Mouse (Mus musculus): ENCODE results near the gene Gm10097. TPM values are rescaled to one million over a fixed set of nuclear protein-coding genes. Genes with fewer than 3 reads are reported as not detected.

Gene Gm10097
- total RNA-seq (2021): under 1 TPM; 0.44 to 0.45 TPM

DNA sequence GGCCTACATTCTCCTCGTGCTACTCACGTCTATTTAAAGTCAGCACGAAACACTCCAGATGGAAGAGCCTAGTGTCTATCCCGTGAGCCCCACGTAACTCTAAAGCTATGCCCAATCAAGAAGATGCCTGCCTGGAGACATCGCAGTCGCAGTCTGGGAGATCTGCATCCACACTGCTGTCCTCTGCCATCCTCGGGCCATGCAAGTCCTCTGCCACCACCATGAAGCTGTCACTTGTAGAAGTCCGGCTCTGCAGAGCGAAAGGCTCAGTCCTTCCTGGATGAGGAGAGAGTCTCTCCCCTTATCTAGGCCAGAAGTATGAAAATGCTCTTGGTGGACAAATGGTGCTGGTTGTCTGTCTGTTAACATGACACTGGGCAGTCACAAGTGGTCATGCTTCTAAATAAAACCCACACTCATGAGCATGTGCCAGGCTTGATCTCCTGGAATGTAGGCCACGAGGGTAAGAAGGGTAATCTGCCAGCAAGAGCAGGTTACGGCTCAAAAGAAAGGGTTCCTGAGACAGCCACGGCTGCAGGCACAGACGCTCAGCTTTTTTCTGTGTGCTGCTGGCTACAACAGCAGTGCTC is at the start of gene Gm10097:
TSS of gene Gm10097 (plus strand) at position 517 of the 590 bp plus-strand sequence.
- DNase-seq (ENCODE audit: low spot score): no peak
- intact Hi-C loops (cut with DNase I): no loop called here

DNA sequence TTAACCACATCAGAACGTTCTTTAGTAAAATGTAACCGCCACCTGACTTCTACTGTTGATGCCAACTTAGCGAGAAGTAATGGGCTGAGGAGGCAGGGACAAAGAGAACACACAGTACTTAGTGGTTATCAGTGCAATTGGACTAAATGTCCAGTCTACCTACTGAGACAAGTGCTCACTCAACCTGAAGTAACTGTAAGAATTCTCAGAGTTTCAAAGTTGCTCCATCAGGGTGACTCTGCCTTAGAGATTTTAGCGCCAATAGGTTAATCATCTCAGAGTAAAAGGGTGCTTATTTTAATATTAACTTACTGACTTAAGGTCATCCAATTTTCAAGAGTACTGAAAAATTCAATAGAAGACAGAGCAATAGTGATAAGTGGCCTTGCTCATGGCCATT is 43.1 kb upstream of the Gm10097 start:
- no peak for DNase-seq (ENCODE audit: low spot score)
- intact Hi-C loops (cut with DNase I): no loop called here

DNA sequence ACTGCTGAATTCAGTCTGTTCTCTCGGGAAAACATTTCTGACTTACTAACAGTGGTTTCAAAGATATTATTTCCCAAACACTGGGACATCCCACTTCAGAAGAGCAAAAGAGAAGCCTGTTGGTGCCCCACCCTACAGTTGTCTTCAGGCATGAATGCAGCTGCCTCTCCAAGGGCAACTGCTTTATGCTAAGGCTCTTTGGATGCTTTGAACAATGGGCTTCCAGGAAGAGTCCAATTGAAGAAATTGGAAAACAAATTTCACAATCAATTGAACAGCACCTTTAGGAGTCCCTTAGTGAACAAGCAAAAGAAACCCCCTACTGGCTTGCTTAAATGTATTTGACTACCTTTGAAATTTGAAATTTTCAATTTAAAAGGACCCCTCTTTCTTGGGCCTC is 41.8 kb upstream of the Gm10097 start:
- no peak for DNase-seq (ENCODE audit: low spot score)
- intact Hi-C loops (cut with DNase I): no loop called here

DNA sequence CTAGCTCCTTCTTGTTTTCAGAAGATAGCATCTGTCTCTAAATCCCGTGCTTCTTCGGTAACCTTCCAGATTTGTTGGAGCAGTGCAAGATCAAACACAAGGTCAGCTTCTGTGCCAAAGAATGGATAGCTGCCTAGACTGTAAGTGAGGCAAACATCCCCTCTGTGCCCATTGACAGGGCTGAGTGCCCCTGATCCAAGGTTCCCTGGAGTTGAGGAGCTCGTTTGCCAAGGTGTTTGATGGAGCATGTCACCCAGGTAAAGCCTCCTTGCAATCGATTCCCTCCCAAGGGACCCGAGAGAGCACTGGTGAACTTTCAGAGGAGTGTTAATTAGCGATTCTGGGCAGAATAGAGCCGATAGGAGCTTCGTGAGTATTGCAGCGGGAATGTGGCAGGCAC is 40.7 kb upstream of the Gm10097 start:
- no peak for DNase-seq (ENCODE audit: low spot score)
- intact Hi-C loops (cut with DNase I): no loop called here

DNA sequence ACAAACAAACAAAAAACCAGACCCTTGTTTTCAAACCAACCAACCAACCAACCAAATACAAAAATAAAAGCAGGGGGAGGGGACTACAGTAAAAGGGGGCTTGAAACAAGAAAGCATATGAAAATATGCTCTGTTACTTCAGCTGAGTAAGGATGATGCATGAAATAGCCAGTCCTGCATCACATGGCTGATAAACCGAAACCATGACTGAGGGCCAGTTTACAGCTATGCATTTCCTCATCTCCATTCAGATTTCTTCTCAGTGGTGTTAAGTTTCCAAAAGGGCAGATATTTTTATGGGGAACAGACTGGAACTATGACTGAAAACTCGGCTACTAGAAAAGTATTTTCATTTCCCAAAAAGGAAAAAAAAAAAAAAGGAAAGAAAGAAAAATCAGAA is 39.8 kb upstream of the Gm10097 start:
- intact Hi-C loops (cut with DNase I): no loop called here
- DNase-seq (ENCODE audit: low spot score): no peak

DNA sequence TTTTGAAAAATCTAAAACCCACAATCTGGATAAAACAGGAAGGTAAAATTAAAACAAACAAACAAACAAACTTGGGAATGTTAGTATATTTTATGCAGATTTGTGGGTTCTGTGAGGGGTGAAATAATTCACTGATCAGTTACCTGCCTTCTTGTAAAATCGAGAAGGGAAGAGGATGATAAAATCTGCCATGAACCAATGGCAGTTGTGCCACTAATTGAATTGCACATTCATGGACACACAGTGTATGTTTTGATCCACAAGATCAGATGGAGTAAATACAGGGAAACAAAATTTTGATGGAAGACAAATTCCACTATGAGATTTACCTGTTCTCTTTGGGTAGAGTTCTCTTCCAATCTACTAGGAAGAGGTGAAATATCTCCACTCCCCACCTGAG is 39.1 kb upstream of the Gm10097 start:
- intact Hi-C loops (cut with DNase I): no loop called here
- DNase-seq (ENCODE audit: low spot score): no peak

DNA sequence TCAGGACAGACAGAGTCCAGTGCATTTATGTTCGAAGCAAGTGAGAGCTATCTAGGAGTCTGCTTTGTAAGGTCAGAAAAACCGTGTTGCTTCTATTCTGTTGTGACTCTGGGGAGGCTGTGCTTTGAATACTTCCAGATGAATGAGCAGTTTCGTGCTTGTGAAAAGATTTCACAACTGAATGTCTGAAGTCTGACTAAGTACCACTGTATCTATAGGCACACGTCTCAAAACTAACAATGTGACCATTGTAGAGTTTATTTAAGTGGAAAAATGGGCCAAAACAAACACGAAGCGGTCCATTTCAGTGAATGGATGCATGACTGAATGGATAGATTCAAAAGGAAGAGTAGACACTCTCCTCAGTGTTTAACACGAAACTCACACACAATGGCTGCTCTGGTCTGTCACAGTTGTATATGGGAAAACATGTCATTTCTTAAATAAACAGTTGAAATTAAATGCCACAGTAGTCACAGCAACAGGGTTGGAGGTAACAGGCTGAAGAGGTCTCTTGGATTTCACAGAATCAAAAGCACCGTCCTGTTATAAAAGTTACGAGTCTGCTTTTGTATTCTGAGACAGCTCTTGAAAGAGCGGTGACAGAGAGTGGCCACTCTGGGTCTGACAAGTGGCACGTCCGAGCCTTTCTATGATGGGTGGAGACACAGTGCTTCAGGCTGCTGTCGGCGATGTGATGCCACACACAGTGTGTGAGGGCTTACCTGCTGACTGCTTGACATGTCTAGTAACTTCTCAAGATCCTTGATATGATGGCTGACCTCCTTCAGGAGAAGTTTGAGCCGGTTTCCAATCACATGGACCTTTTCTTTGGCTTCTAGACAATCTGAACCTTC is 36.6 kb upstream of the Gm10097 start:
- intact Hi-C loops (cut with DNase I): no loop called here

DNA sequence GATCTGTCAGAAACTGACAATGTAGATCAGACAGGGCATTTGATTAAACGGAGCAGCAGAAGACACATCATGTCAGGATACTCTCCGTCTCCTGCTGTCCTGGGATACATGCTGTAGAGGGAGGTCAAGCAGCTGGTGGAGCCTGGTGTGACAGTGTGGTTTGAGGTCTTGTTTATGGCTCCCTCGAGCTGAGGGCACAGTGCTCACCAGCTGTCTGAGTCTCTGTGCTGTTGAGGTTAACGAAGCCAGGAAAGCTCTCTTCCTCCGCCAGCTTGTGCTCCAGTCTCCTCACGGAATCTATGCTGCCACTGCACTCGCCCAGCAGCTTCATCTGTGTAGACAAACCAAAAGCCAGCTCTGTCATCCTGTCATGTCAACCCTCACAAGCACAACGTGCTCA is 27.7 kb upstream of the Gm10097 start:
- intact Hi-C loops (cut with DNase I): no loop called here
- DNase-seq (ENCODE audit: low spot score): no peak

More for the DNA sequence above, 36.6 kb upstream of the Gm10097 start:
- DNase-seq (ENCODE audit: low spot score): no peak

DNA sequence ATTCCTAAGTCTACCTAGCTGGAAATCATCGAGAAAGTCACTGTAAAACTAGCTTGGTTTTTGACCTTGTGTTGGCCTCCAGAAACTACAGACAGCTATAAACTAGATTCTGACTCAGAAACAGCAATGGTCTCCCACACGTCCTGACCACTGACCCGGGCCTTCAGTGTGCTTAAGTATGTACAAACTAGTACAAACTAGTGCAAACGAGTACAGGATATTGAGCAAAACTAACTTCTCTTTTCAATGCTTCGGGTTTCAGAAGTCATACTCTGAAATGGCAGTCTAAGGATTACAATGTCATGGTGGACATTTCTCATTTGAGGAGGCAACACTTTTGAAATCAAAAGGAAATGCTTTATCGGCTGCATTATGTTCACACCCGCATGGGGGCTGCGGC is 24.5 kb upstream of the Gm10097 start:
- no peak for DNase-seq (ENCODE audit: low spot score)
- intact Hi-C loops (cut with DNase I): no loop called here

DNA sequence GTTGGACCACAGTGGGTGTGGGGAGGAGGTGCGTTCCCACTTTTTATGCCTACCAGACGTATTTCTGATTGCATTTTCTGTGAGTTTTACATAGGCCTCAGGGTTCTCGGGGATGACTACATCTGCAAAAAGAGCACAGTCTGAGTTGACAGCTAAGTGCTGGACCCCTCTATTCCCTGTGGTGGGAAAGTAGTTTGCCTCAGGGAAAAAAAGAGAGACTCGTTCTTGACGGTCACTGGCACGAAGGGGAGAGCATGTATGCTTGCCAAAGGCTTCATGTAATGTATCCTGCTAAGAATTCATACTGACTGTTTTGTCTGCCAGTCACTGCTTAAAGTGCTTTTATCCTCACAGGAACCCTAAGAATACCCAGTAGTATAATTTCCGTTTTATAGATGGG is 23.8 kb upstream of the Gm10097 start:
- intact Hi-C loops (cut with DNase I): no loop called here
- DNase-seq (ENCODE audit: low spot score): no peak

DNA sequence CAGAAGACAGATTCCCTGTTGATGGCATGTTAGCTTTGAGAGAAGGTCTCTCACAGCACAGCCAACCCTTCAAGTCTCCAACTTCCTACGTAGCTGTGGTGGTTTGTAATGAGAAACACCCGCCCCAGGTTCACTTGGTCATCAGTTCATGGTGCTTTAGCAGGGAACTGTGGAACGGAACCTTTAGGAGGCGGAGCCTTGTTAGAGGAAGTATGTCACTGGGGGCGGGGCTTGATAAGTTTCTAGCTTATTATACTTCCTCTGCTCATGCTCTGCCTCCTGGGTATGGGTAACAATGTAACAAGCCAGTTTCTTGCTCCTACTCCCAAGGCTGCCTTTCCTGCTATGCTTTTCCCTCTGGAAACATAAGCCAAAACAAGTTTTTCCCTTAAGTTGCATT is 23.3 kb upstream of the Gm10097 start:
- intact Hi-C loops (cut with DNase I): no loop called here
- no peak for DNase-seq (ENCODE audit: low spot score)

DNA sequence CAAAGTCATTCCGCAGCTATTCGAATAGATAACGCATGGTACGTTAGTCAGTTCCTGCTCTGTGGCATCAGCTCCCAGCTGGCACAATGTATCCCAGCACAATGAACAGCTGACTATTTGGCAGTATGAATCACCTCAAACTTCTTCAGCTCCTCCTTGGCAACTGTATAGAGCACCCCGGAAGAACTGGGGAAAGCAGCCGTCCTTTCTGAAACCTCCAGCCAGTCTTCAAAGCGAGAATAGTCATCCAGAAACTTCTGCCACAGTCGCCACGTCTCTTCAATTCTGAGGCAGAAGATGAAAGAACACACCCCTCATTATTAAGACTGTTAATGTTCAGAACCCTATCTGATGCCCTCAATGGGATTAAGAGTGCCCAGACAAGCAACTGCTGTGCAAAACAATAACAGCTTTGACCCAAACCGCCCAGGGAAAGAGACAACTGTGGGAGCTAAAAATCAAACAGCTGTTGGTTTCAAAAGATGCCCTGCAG is 12.7 kb upstream of the Gm10097 start:
- no peak for DNase-seq (ENCODE audit: low spot score)
- intact Hi-C loops (cut with DNase I): no loop called here

DNA sequence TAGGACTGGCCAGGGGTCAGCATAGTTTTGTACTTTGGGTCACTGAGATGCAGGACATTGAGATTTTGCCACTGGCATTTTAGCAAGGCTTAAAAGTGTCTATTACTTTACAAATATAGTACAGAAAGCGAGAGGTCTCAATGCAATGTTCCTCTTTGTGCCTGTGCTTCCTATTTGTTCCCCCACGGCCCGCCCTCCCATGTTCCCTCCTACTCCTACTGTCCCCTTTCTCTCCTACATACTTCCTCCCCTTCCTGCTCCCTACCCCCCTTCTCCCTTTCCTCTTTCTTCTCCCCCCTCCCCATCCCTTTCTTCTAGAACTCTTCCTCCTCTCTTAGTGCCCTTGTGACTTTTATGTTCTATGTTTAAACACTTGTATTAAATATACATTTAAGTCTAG is 12.1 kb upstream of the Gm10097 start:
- no peak for DNase-seq (ENCODE audit: low spot score)
- intact Hi-C loops (cut with DNase I): no loop called here

DNA sequence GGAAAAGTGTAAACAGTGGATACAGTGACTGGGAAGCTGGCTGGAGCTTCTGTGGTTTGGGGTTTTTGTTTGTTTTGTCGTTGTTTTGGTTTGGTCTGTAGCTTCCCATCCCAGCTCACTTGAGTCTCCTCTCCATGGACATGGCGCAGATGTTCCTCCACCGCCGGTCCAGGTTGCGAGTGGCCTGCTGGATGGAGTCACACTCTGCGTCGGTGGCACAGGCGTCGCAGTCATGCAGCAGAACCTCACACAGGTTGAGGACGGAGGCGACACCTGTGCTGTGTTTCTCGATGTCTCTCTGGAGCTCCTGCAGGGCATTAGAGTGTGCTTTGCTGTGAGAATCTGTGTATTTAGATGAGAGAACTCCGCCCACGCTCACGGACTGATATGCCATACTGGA is 11.3 kb upstream of the Gm10097 start:
- intact Hi-C loops (cut with DNase I): no loop called here

DNA sequence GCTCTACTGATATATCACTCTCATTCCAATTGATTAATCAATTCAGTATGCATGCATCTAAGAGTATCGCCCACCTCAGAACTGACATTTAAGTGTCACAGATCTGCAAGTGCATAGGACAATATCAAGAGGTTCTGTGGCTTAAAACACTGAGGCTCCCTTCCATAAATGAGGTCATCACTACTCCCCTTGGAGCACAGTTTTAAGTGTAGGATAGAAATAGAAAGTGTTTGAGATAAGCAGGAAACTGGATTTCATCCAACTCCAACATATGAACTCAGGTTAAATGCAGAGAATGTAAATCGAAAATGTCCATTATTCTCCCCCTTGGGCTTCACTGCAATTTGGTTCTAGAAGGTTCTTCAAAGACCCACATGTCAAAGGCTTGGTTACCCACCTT is 10.1 kb upstream of the Gm10097 start:
- DNase-seq (ENCODE audit: low spot score): no peak
- intact Hi-C loops (cut with DNase I): no loop called here

More for the DNA sequence above, 11.3 kb upstream of the Gm10097 start:
- DNase-seq (ENCODE audit: low spot score): no peak

DNA sequence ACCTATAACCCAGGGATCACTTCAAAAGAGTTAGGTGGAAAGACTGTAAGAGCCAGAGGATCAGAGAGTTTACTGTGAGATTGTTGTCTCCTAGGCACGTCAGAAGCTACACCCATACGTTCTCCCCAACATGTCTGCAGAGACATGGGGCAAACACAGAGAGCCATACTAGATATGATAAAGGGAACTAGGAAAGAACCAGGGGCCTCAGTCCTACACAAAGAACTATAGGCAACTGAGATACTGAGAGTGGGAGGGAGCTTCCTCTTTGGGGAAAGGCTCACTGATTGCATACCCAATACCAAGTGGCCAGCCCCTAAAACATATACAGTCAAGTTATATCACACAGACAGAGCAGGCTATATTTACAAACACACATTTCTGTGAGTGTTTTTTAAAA is 9.0 kb upstream of the Gm10097 start:
- intact Hi-C loops (cut with DNase I): no loop called here
- no peak for DNase-seq (ENCODE audit: low spot score)

DNA sequence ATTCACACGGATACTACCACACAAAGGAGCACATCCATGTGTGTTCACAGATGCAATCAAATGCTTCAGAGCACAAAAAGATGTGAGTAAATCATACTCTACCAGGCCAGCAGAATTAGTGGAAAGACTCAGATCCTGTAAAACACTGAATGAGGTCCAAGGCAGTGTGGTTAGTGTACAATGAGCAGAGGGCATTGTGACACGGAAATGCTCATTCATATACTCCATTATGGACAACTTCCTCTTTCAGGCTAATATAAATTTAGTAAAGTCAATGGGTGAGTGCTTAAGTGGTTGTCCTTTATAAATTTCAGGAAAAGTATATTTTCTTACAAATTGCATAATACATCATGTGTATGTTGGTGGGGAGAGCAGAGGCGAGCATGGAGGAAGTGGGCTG is 1.9 kb upstream of the Gm10097 start:
- no peak for DNase-seq (ENCODE audit: low spot score)
- intact Hi-C loops (cut with DNase I): no loop called here

DNA sequence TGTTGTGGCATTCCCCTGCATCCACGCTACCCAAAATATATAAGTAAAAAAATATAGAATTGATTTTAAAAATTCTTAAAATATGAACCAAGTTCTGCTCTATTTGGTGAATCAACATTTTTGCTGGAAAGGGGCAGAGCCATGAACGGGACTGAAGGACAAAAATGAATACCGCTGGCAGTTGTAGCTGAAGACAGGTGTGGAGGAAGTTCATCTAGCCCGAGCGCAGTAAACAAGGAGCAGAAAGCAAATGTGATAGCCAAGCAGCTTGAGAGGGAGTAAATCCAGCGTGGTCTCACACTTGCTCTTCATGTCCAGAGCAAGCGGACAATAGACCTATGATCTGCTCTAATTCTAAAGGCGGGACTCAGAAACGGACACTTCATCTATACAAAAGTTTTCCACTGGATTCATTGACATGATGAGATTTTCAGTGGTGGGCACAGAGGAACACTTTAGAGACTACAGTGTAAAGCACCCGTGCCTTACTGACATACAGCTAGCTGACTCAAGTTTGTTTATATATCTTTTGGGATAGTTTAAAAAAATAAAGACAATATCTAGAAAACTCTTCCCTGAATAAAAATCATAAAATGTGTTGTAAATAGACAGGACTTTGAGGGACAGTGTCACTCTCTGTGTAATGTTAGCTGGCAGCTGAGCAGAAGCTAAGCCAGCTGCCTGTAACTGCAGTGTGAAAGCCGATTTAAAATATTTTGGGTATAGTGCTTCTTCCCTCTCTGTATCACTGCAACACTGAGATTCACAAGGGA is 1.4 kb downstream of the Gm10097 start:
- intact Hi-C loops (cut with DNase I): no loop called here
- no peak for DNase-seq (ENCODE audit: low spot score)

DNA sequence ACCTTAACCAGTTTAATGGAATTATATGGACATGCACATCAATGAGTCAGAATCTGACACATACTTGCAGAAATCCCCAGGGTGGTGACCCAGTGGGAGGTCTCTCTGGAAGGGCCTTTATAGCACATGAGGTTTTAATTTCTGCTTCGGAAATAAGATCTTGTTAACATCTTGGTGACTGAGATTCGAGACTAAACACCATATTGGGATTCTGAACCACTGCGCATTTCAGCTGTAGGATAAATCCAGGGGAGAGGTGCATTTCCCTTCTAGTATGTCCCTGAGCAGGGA is 1.9 kb downstream of the Gm10097 start:
- DNase-seq (ENCODE audit: low spot score): no peak

DNA sequence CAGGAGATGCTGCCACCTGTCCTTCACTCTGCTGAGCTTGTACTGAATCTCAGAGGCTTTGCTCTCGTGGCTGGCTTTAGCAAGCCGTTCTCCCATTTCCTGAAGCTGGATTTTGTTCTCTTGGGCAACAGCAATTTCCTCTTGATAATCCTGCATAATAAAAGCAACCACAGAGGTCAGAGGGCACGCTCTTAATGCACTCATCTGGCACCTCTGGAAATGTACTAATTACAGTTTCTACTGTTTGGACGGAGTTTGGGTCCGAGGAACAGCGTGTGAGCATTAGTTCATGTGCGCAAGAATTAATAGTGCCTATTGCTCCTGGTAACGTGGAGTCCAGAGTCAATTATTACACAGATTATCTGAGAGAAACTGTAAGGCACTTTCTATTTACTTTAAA is 3.1 kb downstream of the Gm10097 start:
- intact Hi-C loops (cut with DNase I): no loop called here
- no peak for DNase-seq (ENCODE audit: low spot score)

More for the DNA sequence above, 1.9 kb downstream of the Gm10097 start:
- intact Hi-C loops (cut with DNase I): no loop called here

DNA sequence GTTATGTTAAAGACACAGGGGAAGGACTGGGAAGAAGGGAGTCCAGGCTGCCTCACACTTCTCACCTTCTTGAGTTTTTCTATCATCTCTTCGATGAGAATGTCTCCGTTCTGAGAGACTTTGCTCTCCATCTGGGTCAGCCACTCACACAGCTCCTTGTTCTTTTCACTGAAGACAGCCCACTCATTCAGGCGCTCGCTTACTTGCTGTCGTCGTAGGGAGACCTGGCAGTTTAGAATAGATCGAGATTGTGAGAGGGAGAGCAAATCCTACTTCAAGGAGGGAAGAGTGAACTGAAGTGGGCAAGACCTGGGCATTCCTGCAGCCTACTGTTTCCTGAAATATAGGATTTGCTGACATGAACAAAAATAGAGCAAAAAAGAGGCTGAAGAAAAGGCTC is 6.7 kb downstream of the Gm10097 start:
- no peak for DNase-seq (ENCODE audit: low spot score)
- intact Hi-C loops (cut with DNase I): no loop called here
